Mouse (Mus musculus): Measurements from ENCODE around the gene Mettl21c. TPM values are rescaled to one million over a fixed set of nuclear protein-coding genes. Genes with fewer than 3 reads are reported as not detected.

The Mettl21c gene
- polyA plus RNA-seq (2012), result not detected in 2 replicates

GRCm38 (mm10) chr1:44019934-44020333 lies at the start of gene Mettl21c:
Gene Mettl21c, minus strand, starts transcription at chr1:44020034.

GRCm38 (mm10) chr1:44061836-44062235 lies 42.0 kb upstream of the Mettl21c start, which contains the start of gene Gm8251:
Gene Gm8251, minus strand, starts transcription at chr1:44061936.

Other genes starting within 250 kb of the Mettl21c start
- 15.5 and 18.3 TPM in 2 replicates for gene Uxs1, start 192.2 kb downstream of the Mettl21c start, polyA plus RNA-seq (2012)
- gene Tpp2, start 86.4 kb downstream of the Mettl21c start, polyA plus RNA-seq (2012), result 7.1 and 9.6 TPM in 2 replicates
- gene Gm8251, start 41.9 kb upstream of the Mettl21c start, polyA plus RNA-seq (2012), result 0.04 TPM in 1 of 2 replicates, not detected in the other
- gene Tex30, start 82.4 kb upstream of the Mettl21c start, polyA plus RNA-seq (2012), result 19.6 and 20.4 TPM in 2 replicates
- gene Kdelc1, start 98.8 kb upstream of the Mettl21c start, polyA plus RNA-seq (2012), result 7.6 and 8.2 TPM in 2 replicates
- gene Bivm, start 98.9 kb upstream of the Mettl21c start, polyA plus RNA-seq (2012), result 1.1 and 2.4 TPM in 2 replicates
- gene Ercc5, start 127.7 kb upstream of the Mettl21c start, polyA plus RNA-seq (2012), result 1.7 and 2.1 TPM in 2 replicates
- 0.04 TPM in 1 of 2 replicates, not detected in the other for gene Mettl21e, start 198.9 kb upstream of the Mettl21c start, polyA plus RNA-seq (2012)

Measured in megakaryocyte-erythroid progenitor cell, adult 5 weeks (primary cell).